Mouse (Mus musculus) midbrain, embryonic 11.5 days (tissue): ENCODE measurements around the gene R3hdml. TPM values are rescaled to one million over a fixed set of nuclear protein-coding genes. Genes with fewer than 3 reads are reported as not detected.
A peak's percentile ranks its signal among the peaks of the same experiment; 100 is the strongest.

Source experiments
- ATAC-seq: fragments of 200-750 bp; cut with Nextera tagmentation; 2 replicates; pipeline ENCODE4 v1.8.0; 2017; ENCODE audit warnings: moderate TSS enrichment, moderate library complexity; ENCODE audit not compliant: low FRiP score
- DNase-seq: peaks from one replicate; pipeline ENCODE4 v3.0.0; 2015; ENCODE audit warnings: low spot score; ENCODE audit errors: missing footprints
- H3K27ac ChIP-seq: fragments of 300-500 bp; sonication (generic); 2 replicates; pipeline ENCODE4 v1.5.1; 2014; ENCODE audit warnings: low read depth, low read length
- H3K27me3 ChIP-seq: fragments of 300-500 bp; sonication (generic); 2 replicates; pipeline ENCODE4 v1.6.1; 2014; ENCODE audit warnings: mild to moderate bottlenecking, low read length, moderate library complexity, mixed read lengths; ENCODE audit not compliant: control insufficient read depth, insufficient read depth
- H3K36me3 ChIP-seq: fragments of 300-500 bp; sonication (generic); 2 replicates; pipeline ENCODE4 v1.6.1; 2014; ENCODE audit warnings: mild to moderate bottlenecking, low read length, moderate library complexity, mixed read lengths; ENCODE audit not compliant: control insufficient read depth, insufficient read depth
- H3K4me1 ChIP-seq: fragments of 300-500 bp; sonication (generic); 2 replicates; pipeline ENCODE4 v1.6.1; 2014; ENCODE audit warnings: low read length; ENCODE audit not compliant: control insufficient read depth, insufficient read depth
- H3K4me2 ChIP-seq: fragments of 300-500 bp; sonication (generic); 2 replicates; pipeline ENCODE4 v1.6.1; 2014; ENCODE audit warnings: mild to moderate bottlenecking, moderate library complexity
- H3K4me3 ChIP-seq: fragments of 300-500 bp; sonication (generic); 2 replicates; pipeline ENCODE4 v1.5.1; 2014; ENCODE audit warnings: low read depth, low read length
- H3K9ac ChIP-seq: fragments of 300-500 bp; sonication (generic); 2 replicates; pipeline ENCODE4 v1.6.1; 2014; ENCODE audit warnings: low read length
- H3K9me3 ChIP-seq: fragments of 300-500 bp; sonication (generic); 2 replicates; pipeline ENCODE4 v1.6.1; 2016; ENCODE audit warnings: low read length; ENCODE audit not compliant: control insufficient read depth
- WGBS: fragments of 180-500 bp; shearing (Covaris S2); extraction: QIAGEN DNeasy Blood & Tissue Kit; methylation state at CpG from one replicate; pipeline ENCODE4 v1.1.7; 2014; 5-methylcytosine and 5-hydroxymethylcytosine counted together
- polyA plus RNA-seq: library from polyadenylated mRNA; unstranded; fragments of >200 nt; fragmentation: Nextera tagmentation; extraction: Ambion mirVana; gene quantifications from 2 replicates; pipeline ENCODE4 v1.2.1, GENCODE M21; 2014

The R3hdml gene
- polyA plus RNA-seq, 1 experiment from 2014 or later, result not detected

DNA sequence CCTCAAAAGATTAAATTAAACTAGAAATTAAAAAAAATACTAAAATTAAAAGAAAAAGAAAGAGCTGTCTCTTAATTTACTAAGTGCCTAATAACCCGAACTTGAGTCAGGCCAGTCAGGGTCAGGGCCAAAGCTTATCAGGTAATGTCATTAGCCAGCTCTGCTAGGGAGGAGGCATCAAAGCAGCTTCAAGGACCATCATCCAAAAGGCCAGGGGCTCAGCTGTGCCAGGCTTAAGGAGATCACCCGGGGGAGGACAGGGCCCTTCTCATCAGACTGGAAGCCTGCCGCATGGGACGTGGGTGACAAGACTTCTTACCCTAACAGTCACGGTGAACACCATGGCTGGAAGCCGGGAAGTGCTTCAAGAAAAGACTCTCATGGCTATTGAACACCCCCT is 24.5 kb upstream of the R3hdml start:
- H3K4me3 ChIP-seq, result no peak overlapping the region
- no peak overlapping the region for H3K4me2 ChIP-seq
- H3K9me3 ChIP-seq, result no peaks in the 10 kb centered on the region
- H3K36me3 ChIP-seq, result peaks cover 3% of the 10 kb centered on the region; the same call in 1 of the 2 replicates
- peaks cover 7% of the 10 kb centered on the region for H3K4me1 ChIP-seq
- WGBS, result 94% methylated on average over 6 of the region's 6 CpGs
- no peak for ATAC-seq
- no peak for DNase-seq
- no peaks in the 10 kb centered on the region for H3K27me3 ChIP-seq
- H3K27ac ChIP-seq, result no peak overlapping the region
- H3K9ac ChIP-seq, result no peak overlapping the region

GRCm38 (mm10) chr2:163468866-163469265 is 23.3 kb upstream of the R3hdml start:
- DNase-seq (no peak), ATAC-seq (no peak)
- Histone ChIP-seq H3K9ac (no peak overlapping the region), H3K9me3 (no peaks in the 10 kb centered on the region), H3K36me3 (peaks cover 3% of the 10 kb centered on the region; the same call in 1 of the 2 replicates), H3K27ac (no peak overlapping the region), H3K4me1 (peaks cover 7% of the 10 kb centered on the region), H3K27me3 (no peaks in the 10 kb centered on the region), H3K4me2 (no peak overlapping the region), H3K4me3 (no peak overlapping the region)
- WGBS, result 90% methylated on average over 6 of the region's 6 CpGs

- H3K27ac ChIP-seq, result no peak overlapping the region
- H3K27me3 ChIP-seq, result no peaks in the 10 kb centered on the region
- H3K4me2 ChIP-seq, result no peak overlapping the region
- peaks cover 3% of the 10 kb centered on the region; the same call in 1 of the 2 replicates for H3K36me3 ChIP-seq
- 95% methylated on average over 15 of the region's 15 CpGs for WGBS
- H3K4me1 ChIP-seq, result peaks cover 7% of the 10 kb centered on the region
- ATAC-seq, result no peak
- no peak overlapping the region for H3K9ac ChIP-seq
- DNase-seq, result no peak
- no peak overlapping the region for H3K4me3 ChIP-seq
- H3K9me3 ChIP-seq, result no peaks in the 10 kb centered on the region
Observed at GRCm38 (mm10) chr2:163469711-163470110, 22.4 kb upstream of the R3hdml start.

DNA sequence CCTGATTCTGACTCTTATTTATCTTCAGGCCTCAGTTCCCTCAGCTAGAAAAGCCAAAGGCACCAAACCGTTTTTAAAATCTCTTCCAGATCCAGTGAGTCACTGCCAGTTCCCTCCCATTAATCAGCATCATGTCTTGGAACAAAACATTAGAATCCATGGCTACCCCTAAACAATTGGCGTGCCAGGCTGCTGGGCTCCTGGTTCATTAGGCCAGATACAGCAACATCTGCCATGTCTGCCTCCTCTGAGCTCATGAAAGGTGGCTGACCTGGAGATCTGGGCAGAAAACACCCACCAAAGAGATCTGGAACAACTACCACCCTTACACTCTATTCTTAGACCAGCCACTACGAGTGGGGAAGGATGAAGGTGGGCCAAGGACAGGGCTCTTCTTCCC is 21.0 kb upstream of the R3hdml start:
- Histone ChIP-seq H3K27ac (no peak overlapping the region), H3K36me3 (peaks cover 3% of the 10 kb centered on the region; the same call in 1 of the 2 replicates), H3K4me1 (peaks cover 7% of the 10 kb centered on the region), H3K27me3 (no peaks in the 10 kb centered on the region), H3K4me2 (peak overlapping the region; percentile 88; the same call in 1 of the 2 replicates), H3K4me3 (peak overlapping the region; percentile 77; the same call in 1 of the 2 replicates), H3K9me3 (no peaks in the 10 kb centered on the region), H3K9ac (no peak overlapping the region; the same call in 1 of the 2 replicates)
- ATAC-seq (no peak), DNase-seq (no peak)
- 86% methylated on average over 3 of the region's 3 CpGs for WGBS

DNA sequence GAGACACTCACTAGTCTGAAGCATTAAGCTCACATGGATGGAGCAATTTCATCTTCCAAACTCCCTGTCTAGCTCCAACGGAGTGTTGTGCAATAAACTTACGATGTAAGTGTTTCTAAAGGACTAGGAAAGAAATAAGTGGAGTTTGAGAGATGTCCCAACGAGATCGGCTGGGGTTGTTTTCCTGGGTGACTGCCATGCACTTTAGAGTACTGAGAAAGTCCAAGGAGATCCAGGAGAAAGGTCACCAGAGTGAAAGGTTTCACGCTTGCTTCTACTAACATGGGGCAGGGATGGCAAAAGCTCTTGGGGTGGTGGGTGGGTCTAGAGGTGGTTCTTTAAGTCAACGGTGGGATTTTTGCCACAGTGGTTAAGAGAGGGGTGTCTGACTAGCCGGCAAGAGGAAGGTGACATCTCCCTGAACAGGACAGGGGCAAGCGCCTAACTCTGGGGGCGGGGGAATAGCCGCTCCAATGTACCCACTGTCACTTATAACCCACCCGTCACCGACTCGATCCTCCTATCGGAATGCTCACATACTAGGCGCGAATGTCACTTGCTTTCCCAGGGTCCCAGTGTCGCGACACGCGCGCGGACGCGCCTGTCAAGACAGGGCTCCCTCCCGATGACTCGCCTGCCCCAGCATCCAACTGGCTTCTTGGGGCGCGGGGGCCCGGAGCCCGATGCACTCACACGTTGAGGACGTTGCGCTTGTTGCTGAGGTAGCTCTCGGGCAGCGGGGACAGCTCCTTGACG is 20.2 kb upstream of the R3hdml start:
- 5% methylated on average over 36 of the region's 36 CpGs for WGBS
- peak overlapping the region; percentile 88 for H3K4me2 ChIP-seq
- H3K27me3 ChIP-seq, result no peaks in the 10 kb centered on the region
- H3K9me3 ChIP-seq, result no peaks in the 10 kb centered on the region
- ATAC-seq, result peak; percentile 69; the same call in 1 of the 2 replicates
- DNase-seq, result no peak
- H3K4me1 ChIP-seq, result peaks cover 7% of the 10 kb centered on the region
- H3K4me3 ChIP-seq, result peak overlapping the region; percentile 77
- peak overlapping the region; percentile 85 for H3K9ac ChIP-seq
- H3K36me3 ChIP-seq, result peaks cover 3% of the 10 kb centered on the region; the same call in 1 of the 2 replicates
- H3K27ac ChIP-seq, result no peak overlapping the region; the same call in 1 of the 2 replicates

GRCm38 (mm10) chr2:163472466-163472851 is 19.7 kb upstream of the R3hdml start, which contains the start of gene Fitm2:
Gene Fitm2, minus strand, starts transcription at chr2:163472629.
- Histone ChIP-seq H3K27ac (no peak within 1 kb of the TSS; the same call in 1 of the 2 replicates), H3K4me2 (peak within 1 kb of the TSS; percentile 88), H3K36me3 (peaks cover 3% of the 10 kb centered on the region; the same call in 1 of the 2 replicates), H3K4me3 (peak within 1 kb of the TSS; percentile 77), H3K9ac (peak within 1 kb of the TSS; percentile 85), H3K27me3 (no peaks in the 10 kb centered on the region), H3K4me1 (peaks cover 7% of the 10 kb centered on the region), H3K9me3 (no peaks in the 10 kb centered on the region)
- ATAC-seq, result peak; percentile 96
- DNase-seq, result peak; percentile 100
- under 1% methylated on average over 30 of the region's 30 CpGs for WGBS

DNA sequence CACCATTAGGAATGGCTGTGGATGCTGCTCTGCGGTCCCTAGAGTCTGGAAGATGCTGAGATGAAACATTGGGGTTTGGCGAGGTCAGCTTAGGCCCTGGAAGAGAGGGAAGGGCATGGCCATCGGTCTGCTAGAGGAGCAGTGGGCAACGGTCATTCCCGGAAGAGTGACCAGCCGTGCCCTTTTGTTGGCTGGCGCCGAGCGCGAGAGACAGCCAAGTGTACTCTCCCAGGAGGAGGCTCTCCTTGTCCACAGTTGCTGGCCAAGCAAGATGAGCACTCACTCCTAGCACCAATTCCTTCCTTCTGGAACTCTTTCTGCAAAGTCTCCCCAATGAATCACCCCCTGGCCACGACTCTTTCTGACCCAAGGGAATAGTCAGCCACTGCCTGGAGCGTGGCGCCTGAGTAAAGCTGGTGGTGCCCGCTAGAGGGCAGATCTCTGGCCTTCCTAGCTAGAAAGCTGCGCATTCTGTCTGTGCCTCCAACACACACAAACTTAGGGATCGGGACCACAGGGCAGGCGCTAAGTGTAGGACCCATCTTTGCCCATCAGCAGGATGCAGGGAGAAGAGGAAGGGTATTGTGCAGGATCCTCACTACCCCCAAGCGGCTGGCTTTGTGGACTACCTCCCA is 11.8 kb upstream of the R3hdml start:
- 51% methylated on average over 18 of the region's 18 CpGs for WGBS
- Histone ChIP-seq H3K36me3 (no peaks in the 10 kb centered on the region), H3K4me3 (no peak overlapping the region), H3K4me2 (no peak overlapping the region), H3K9me3 (no peaks in the 10 kb centered on the region), H3K27ac (no peak overlapping the region), H3K4me1 (peaks cover 3% of the 10 kb centered on the region), H3K9ac (no peak overlapping the region), H3K27me3 (peaks cover 3% of the 10 kb centered on the region)
- no peak for ATAC-seq
- no peak for DNase-seq

GRCm38 (mm10) chr2:163481539-163482029 is 10.5 kb upstream of the R3hdml start:
- Histone ChIP-seq H3K4me3 (peak overlapping the region; percentile 21), H3K9ac (peak overlapping the region; percentile 21), H3K36me3 (no peaks in the 10 kb centered on the region), H3K4me2 (peak overlapping the region; percentile 43), H3K9me3 (no peaks in the 10 kb centered on the region), H3K27ac (no peak overlapping the region), H3K4me1 (peaks cover 3% of the 10 kb centered on the region), H3K27me3 (peaks cover 3% of the 10 kb centered on the region)
- under 1% methylated on average over 21 of the region's 21 CpGs for WGBS
- ATAC-seq (peak; percentile 72; the same call in 1 of the 2 replicates), DNase-seq (peak; percentile 90)

DNA sequence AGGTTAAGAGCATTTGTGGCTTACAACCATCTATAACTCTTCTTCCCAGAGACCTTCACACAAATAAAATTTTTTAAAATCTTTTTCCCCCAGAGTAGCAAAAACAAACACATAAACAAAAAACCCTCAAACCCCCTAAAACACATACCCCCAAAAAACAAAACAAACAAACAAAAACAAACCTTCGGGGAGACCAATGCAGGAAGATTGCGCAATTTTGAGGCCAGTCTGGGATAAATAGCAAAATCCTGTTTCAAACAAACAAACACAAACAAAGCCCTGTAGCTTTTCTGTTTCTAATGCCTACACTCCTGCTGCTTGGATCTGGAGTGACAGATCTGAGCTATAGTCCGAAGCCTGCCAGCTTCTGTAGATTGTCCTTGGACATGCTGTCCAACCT is 4.8 kb upstream of the R3hdml start:
- H3K4me3 ChIP-seq, result no peak overlapping the region
- ATAC-seq (no peak), DNase-seq (no peak)
- H3K9me3 ChIP-seq, result no peaks in the 10 kb centered on the region
- H3K4me1 ChIP-seq, result no peaks in the 10 kb centered on the region
- H3K9ac ChIP-seq, result no peak overlapping the region
- H3K36me3 ChIP-seq, result no peaks in the 10 kb centered on the region
- H3K27me3 ChIP-seq, result no peaks in the 10 kb centered on the region
- H3K4me2 ChIP-seq, result no peak overlapping the region
- no peak overlapping the region for H3K27ac ChIP-seq
- WGBS, result 92% methylated on average over 3 of the region's 3 CpGs
